ENCODE assay signal across 18 mouse cellular contexts in the genomic region with DNA sequence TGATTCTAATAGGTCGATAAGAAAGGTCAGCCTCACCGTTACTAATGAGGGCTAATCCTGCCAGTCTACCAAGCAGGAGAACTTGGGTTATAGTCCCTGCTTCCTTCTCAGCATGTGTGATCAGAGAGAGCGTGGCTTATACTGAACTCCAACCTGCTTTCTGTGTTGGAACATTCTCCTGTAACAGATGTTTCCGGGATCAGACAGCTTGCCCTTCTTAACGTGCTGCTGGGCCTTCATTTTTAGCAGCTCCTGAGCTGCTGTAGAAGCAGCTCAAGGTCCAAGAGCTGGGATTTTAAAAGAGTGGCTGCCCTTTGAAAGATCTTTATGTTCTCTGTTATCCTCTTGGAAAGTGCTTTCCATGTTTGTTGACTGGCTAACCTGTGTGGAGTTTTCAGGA.
"Had no signal": no experiment of that assay in that cellular context is flagged by ENCODE, and none has a peak within 500 bp of the region (broad histone marks: within the 10 kb centered on the region; RNA-seq: fewer than 3 reads in every experiment).

No protein-coding gene starts in this region.

- H3K4me2 ChIP-seq: limb, embryonic 12.5 days; limb, embryonic 15.5 days; lung, embryonic 14.5 days; midbrain, embryonic 12.5 days; midbrain, embryonic 15.5 days; neural tube, embryonic 12.5 days; neural tube, embryonic 15.5 days had no signal

- H3K27me3 ChIP-seq: limb, embryonic 12.5 days; limb, embryonic 15.5 days; midbrain, embryonic 12.5 days; midbrain, embryonic 15.5 days; neural tube, embryonic 12.5 days; neural tube, embryonic 15.5 days had no signal

- H3K36me3 ChIP-seq: midbrain, embryonic 12.5 days; midbrain, embryonic 15.5 days; neural tube, embryonic 12.5 days; neural tube, embryonic 15.5 days had no signal

- ATAC-seq: inflammation-experienced regulatory T-cells, adult 6 months; intestine, embryonic 16.5 days; lung, postnatal 0 days; midbrain, embryonic 15.5 days had no signal

- DNase-seq: kidney, adult 18-20 months; kidney, adult 9 months; kidney, postnatal 14 days; kidney, postnatal 4 days; layer of hippocampus, postnatal 36 days; left cerebral cortex, postnatal 4 days; lung, embryonic 14.5 days; thymus, postnatal 25 days had no signal

- H3K9ac ChIP-seq: limb, embryonic 12.5 days; limb, embryonic 15.5 days; lung, embryonic 14.5 days; midbrain, embryonic 12.5 days; midbrain, embryonic 15.5 days; neural tube, embryonic 12.5 days; neural tube, embryonic 15.5 days had no signal

- H3K27ac ChIP-seq: limb, embryonic 12.5 days; limb, embryonic 15.5 days; macrophage; midbrain, embryonic 12.5 days; midbrain, embryonic 15.5 days; neural tube, embryonic 12.5 days; neural tube, embryonic 15.5 days had no signal

- H3K4me3 ChIP-seq: limb, embryonic 12.5 days; limb, embryonic 15.5 days; midbrain, embryonic 12.5 days; midbrain, embryonic 15.5 days; neural tube, embryonic 12.5 days; neural tube, embryonic 15.5 days had no signal

- H3K9me3 ChIP-seq: limb, embryonic 12.5 days; limb, embryonic 15.5 days; midbrain, embryonic 12.5 days; midbrain, embryonic 15.5 days; neural tube, embryonic 12.5 days; neural tube, embryonic 15.5 days had no signal
